Mouse (Mus musculus) embryonic facial prominence, embryonic 10.5 days (tissue): ENCODE measurements around the gene Plbd1. TPM values are rescaled to one million over a fixed set of nuclear protein-coding genes. Genes with fewer than 3 reads are reported as not detected.
A peak's percentile ranks its signal among the peaks of the same experiment; 100 is the strongest.

Experiments
- DNase-seq: peaks from one replicate; pipeline ENCODE4 v3.0.0-alpha.2; 2017; ENCODE audit warnings: low spot score
- H3K27ac ChIP-seq: fragments of 300-500 bp; sonication (generic); replicated peaks from 2 replicates; pipeline ENCODE4 v1.5.1; 2016; ENCODE audit warnings: mild to moderate bottlenecking
- H3K27me3 ChIP-seq: fragments of 300-500 bp; sonication (generic); replicated peaks from 2 replicates; pipeline ENCODE4 v1.6.1; 2016; ENCODE audit warnings: low read depth, mild to moderate bottlenecking; ENCODE audit not compliant: poor library complexity, severe bottlenecking
- H3K36me3 ChIP-seq: fragments of 300-500 bp; sonication (generic); replicated peaks from 2 replicates; pipeline ENCODE4 v1.6.1; 2016; ENCODE audit warnings: mild to moderate bottlenecking, moderate library complexity
- H3K4me1 ChIP-seq: fragments of 300-500 bp; sonication (generic); 2 replicates; pipeline ENCODE4 v1.6.1; 2016
- H3K4me3 ChIP-seq: fragments of 300-500 bp; sonication (generic); 2 replicates; pipeline ENCODE4 v1.5.1; 2016; ENCODE audit warnings: mild to moderate bottlenecking, moderate library complexity
- H3K9me3 ChIP-seq: fragments of 300-500 bp; sonication (generic); 2 replicates; pipeline ENCODE4 v1.6.1; 2016; ENCODE audit warnings: mild to moderate bottlenecking
- WGBS: fragments of 180-500 bp; shearing (Covaris S2); methylation state at CpG from one replicate; pipeline ENCODE4 v1.1.7; 2016; 5-methylcytosine and 5-hydroxymethylcytosine counted together
- polyA plus RNA-seq: library from polyadenylated mRNA; unstranded; fragments of >200 nt; fragmentation: Nextera tagmentation; extraction: Ambion mirVana; gene quantifications from 2 replicates; pipeline ENCODE4 v1.2.1, GENCODE M21; 2016

Plbd1 gene
- 1.9 and 2.6 TPM in 2 replicates for polyA plus RNA-seq

GRCm38 (mm10) chr6:136661706-136662016, at the start of gene Plbd1:
Plbd1 (minus strand) TSS chr6:136661928.
- H3K4me3 ChIP-seq = peak within 1 kb of the TSS; percentile 62
- H3K27ac ChIP-seq = no peak within 1 kb of the TSS; the same call in 1 of the 2 replicates
- DNase-seq = peak; percentile 59
- H3K4me1 ChIP-seq = peaks cover 10% of the 10 kb centered on the region
- H3K27me3 ChIP-seq = peaks cover 48% of the 10 kb centered on the region
- H3K9me3 ChIP-seq = no peaks in the 10 kb centered on the region
- under 1% methylated on average over 19 of the region's 19 CpGs for WGBS
- no peaks in the 10 kb centered on the region for H3K36me3 ChIP-seq

GRCm38 (mm10) chr6:136710408-136710807, 48.7 kb upstream of the Plbd1 start:
- no peak overlapping the region for H3K27ac ChIP-seq
- no peaks in the 10 kb centered on the region for H3K27me3 ChIP-seq
- no peaks in the 10 kb centered on the region for H3K36me3 ChIP-seq
- WGBS = 85% methylated on average over 5 of the region's 5 CpGs
- DNase-seq = no peak
- H3K4me1 ChIP-seq = no peaks in the 10 kb centered on the region
- H3K9me3 ChIP-seq = no peaks in the 10 kb centered on the region
- H3K4me3 ChIP-seq = no peak overlapping the region

GRCm38 (mm10) chr6:136708597-136708996, 46.9 kb upstream of the Plbd1 start:
- 94% methylated on average over 6 of the region's 6 CpGs for WGBS

GRCm38 (mm10) chr6:136701878-136702277, 40.1 kb upstream of the Plbd1 start:
- H3K27ac ChIP-seq = no peak overlapping the region
- 94% methylated on average over 3 of the region's 3 CpGs for WGBS

More at GRCm38 (mm10) chr6:136708597-136708996, 46.9 kb upstream of the Plbd1 start:
- Histone ChIP-seq H3K36me3 (no peaks in the 10 kb centered on the region), H3K4me3 (no peak overlapping the region), H3K9me3 (no peaks in the 10 kb centered on the region), H3K27ac (no peak overlapping the region), H3K27me3 (no peaks in the 10 kb centered on the region), H3K4me1 (no peaks in the 10 kb centered on the region)
- DNase-seq = no peak

GRCm38 (mm10) chr6:136701185-136701584, 39.5 kb upstream of the Plbd1 start:
- H3K27me3 ChIP-seq = no peaks in the 10 kb centered on the region
- no peaks in the 10 kb centered on the region for H3K36me3 ChIP-seq
- 90% methylated on average over 5 of the region's 5 CpGs for WGBS
- no peaks in the 10 kb centered on the region for H3K9me3 ChIP-seq
- no peak overlapping the region for H3K27ac ChIP-seq
- no peaks in the 10 kb centered on the region; the same call in 1 of the 2 replicates for H3K4me1 ChIP-seq
- DNase-seq = no peak
- no peak overlapping the region for H3K4me3 ChIP-seq

More at GRCm38 (mm10) chr6:136701878-136702277, 40.1 kb upstream of the Plbd1 start:
- Histone ChIP-seq H3K4me3 (no peak overlapping the region), H3K27me3 (no peaks in the 10 kb centered on the region), H3K9me3 (no peaks in the 10 kb centered on the region), H3K36me3 (no peaks in the 10 kb centered on the region), H3K4me1 (no peaks in the 10 kb centered on the region; the same call in 1 of the 2 replicates)
- no peak for DNase-seq

- Histone ChIP-seq H3K27me3 (no peaks in the 10 kb centered on the region), H3K4me1 (peaks cover 13% of the 10 kb centered on the region), H3K27ac (no peak overlapping the region), H3K4me3 (no peak overlapping the region), H3K36me3 (no peaks in the 10 kb centered on the region), H3K9me3 (0 out of 2 replicates have a peak, but pooled peaks cover 4% of the 10 kb centered on the region)
- no peak for DNase-seq
- WGBS = 91% methylated on average over 6 of the region's 6 CpGs
Measured at GRCm38 (mm10) chr6:136691314-136691713, 29.6 kb upstream of the Plbd1 start.

- Histone ChIP-seq H3K4me1 (peaks cover 13% of the 10 kb centered on the region), H3K36me3 (no peaks in the 10 kb centered on the region), H3K27me3 (no peaks in the 10 kb centered on the region), H3K27ac (0 out of 2 replicates have a peak overlapping the region, but pooled peaks have one; percentile 14), H3K4me3 (no peak overlapping the region), H3K9me3 (0 out of 2 replicates have a peak, but pooled peaks cover 4% of the 10 kb centered on the region)
- 72% methylated on average over 5 of the region's 5 CpGs for WGBS
- DNase-seq = no peak
Measured at GRCm38 (mm10) chr6:136690527-136690926, 28.8 kb upstream of the Plbd1 start.

GRCm38 (mm10) chr6:136689790-136690413, 28.2 kb upstream of the Plbd1 start:
- DNase-seq = no peak
- Histone ChIP-seq H3K27ac (peak overlapping the region; percentile 55), H3K4me1 (peaks cover 13% of the 10 kb centered on the region), H3K27me3 (no peaks in the 10 kb centered on the region), H3K4me3 (no peak overlapping the region), H3K9me3 (0 out of 2 replicates have a peak, but pooled peaks cover 4% of the 10 kb centered on the region), H3K36me3 (no peaks in the 10 kb centered on the region)
- WGBS = 65% methylated on average over 15 of the region's 15 CpGs

GRCm38 (mm10) chr6:136685433-136685832, 23.7 kb upstream of the Plbd1 start:
- no peaks in the 10 kb centered on the region for H3K9me3 ChIP-seq
- H3K36me3 ChIP-seq = no peaks in the 10 kb centered on the region
- peaks cover 11% of the 10 kb centered on the region for H3K4me1 ChIP-seq
- H3K4me3 ChIP-seq = no peak overlapping the region
- no peak for DNase-seq
- WGBS = 83% methylated on average over 5 of the region's 5 CpGs
- H3K27ac ChIP-seq = no peak overlapping the region
- H3K27me3 ChIP-seq = no peaks in the 10 kb centered on the region

GRCm38 (mm10) chr6:136683410-136684334, 21.9 kb upstream of the Plbd1 start:
- Histone ChIP-seq H3K36me3 (no peaks in the 10 kb centered on the region), H3K4me1 (no peaks in the 10 kb centered on the region), H3K27me3 (no peaks in the 10 kb centered on the region), H3K9me3 (no peaks in the 10 kb centered on the region), H3K27ac (no peak overlapping the region), H3K4me3 (no peak overlapping the region)
- no peak for DNase-seq
- WGBS = 87% methylated on average over 11 of the region's 11 CpGs

GRCm38 (mm10) chr6:136679381-136679780, 17.7 kb upstream of the Plbd1 start:
- Histone ChIP-seq H3K4me1 (no peaks in the 10 kb centered on the region), H3K27me3 (no peaks in the 10 kb centered on the region), H3K4me3 (no peak overlapping the region), H3K9me3 (no peaks in the 10 kb centered on the region; the same call in 1 of the 2 replicates), H3K36me3 (no peaks in the 10 kb centered on the region), H3K27ac (no peak overlapping the region)
- WGBS = 38% methylated on average over 2 of the region's 2 CpGs
- no peak for DNase-seq

- Histone ChIP-seq H3K36me3 (no peaks in the 10 kb centered on the region), H3K9me3 (peaks cover 5% of the 10 kb centered on the region; the same call in 1 of the 2 replicates), H3K27me3 (no peaks in the 10 kb centered on the region), H3K4me1 (no peaks in the 10 kb centered on the region), H3K4me3 (no peak overlapping the region), H3K27ac (no peak overlapping the region)
- no peak for DNase-seq
- 90% methylated on average over 6 of the region's 6 CpGs for WGBS
Measured at GRCm38 (mm10) chr6:136674935-136675334, 13.2 kb upstream of the Plbd1 start.
